Comparison of ENCODE assay signal across 14 mouse cellular contexts in genomic region chr16:94551934-94552333, GRCm38 (mm10). TPM values are rescaled to one million over a fixed set of nuclear protein-coding genes. Genes with fewer than 3 reads are reported as not detected.
DNase-seq lines count a peak whose midpoint lies in the region; ATAC-seq lines count a peak whose summit lies in the region.
"Had no signal": no experiment of that assay in that cellular context is flagged by ENCODE, and none has a peak within 500 bp of the region (broad histone marks: within the 10 kb centered on the region; RNA-seq: fewer than 3 reads in every experiment).

No protein-coding gene starts in this region.

- H3K9me3 ChIP-seq in midbrain, embryonic 14.5 days (ENCODE audit: control insufficient read depth, low read length) = no peaks in the 10 kb centered on the region; the same call in 1 of the 2 replicates
- no peaks in the 10 kb centered on the region for H3K9me3 ChIP-seq in midbrain, embryonic 15.5 days
- H3K9me3 ChIP-seq: midbrain, embryonic 13.5 days had no signal

- intact Hi-C loops in heart, postnatal 14 days (cut with DNase I) = no loop called here
- intact Hi-C loops in heart, postnatal 36 days (cut with DNase I) = no loop called here

- H3K4me3 ChIP-seq in midbrain, embryonic 14.5 days (replicated peaks; ENCODE audit: low read depth, low read length) = no peak overlapping the region
- no peak overlapping the region for H3K4me3 ChIP-seq in midbrain, embryonic 15.5 days
- H3K4me3 ChIP-seq: forebrain, embryonic 10.5 days; midbrain, embryonic 13.5 days had no signal

- H3K4me1 ChIP-seq in midbrain, embryonic 14.5 days (ENCODE audit: control insufficient read depth, insufficient read depth, low read length) = no peaks in the 10 kb centered on the region
- H3K4me1 ChIP-seq in midbrain, embryonic 15.5 days = no peaks in the 10 kb centered on the region
- H3K4me1 ChIP-seq: forebrain, embryonic 10.5 days; midbrain, embryonic 13.5 days had no signal

- H3K9ac ChIP-seq in midbrain, embryonic 14.5 days (replicated peaks; ENCODE audit: low read length) = no peak overlapping the region
- no peak overlapping the region for H3K9ac ChIP-seq in midbrain, embryonic 15.5 days
- H3K9ac ChIP-seq: midbrain, embryonic 13.5 days had no signal

- H3K36me3 ChIP-seq in midbrain, embryonic 14.5 days (ENCODE audit: control insufficient read depth, insufficient read depth, low read length) = no peaks in the 10 kb centered on the region
- H3K36me3 ChIP-seq in midbrain, embryonic 15.5 days (replicated peaks) = no peaks in the 10 kb centered on the region
- H3K36me3 ChIP-seq: forebrain, embryonic 10.5 days; midbrain, embryonic 13.5 days had no signal

- H3K4me2 ChIP-seq in midbrain, embryonic 14.5 days (ENCODE audit: low read length) = no peak overlapping the region
- H3K4me2 ChIP-seq in midbrain, embryonic 15.5 days = no peak overlapping the region
- H3K4me2 ChIP-seq: midbrain, embryonic 13.5 days had no signal

- H3K27me3 ChIP-seq in midbrain, embryonic 14.5 days (ENCODE audit: control insufficient read depth, insufficient read depth, low read length) = no peaks in the 10 kb centered on the region
- H3K27me3 ChIP-seq in midbrain, embryonic 15.5 days (replicated peaks) = no peaks in the 10 kb centered on the region
- H3K27me3 ChIP-seq: midbrain, embryonic 13.5 days had no signal

- H3K27ac ChIP-seq in midbrain, embryonic 14.5 days (replicated peaks; ENCODE audit: low read depth, low read length) = no peak overlapping the region
- no peak overlapping the region for H3K27ac ChIP-seq in midbrain, embryonic 15.5 days
- H3K27ac ChIP-seq: forebrain, embryonic 10.5 days; midbrain, embryonic 13.5 days had no signal

- ATAC-seq in midbrain, embryonic 14.5 days (ENCODE audit: low FRiP score, low TSS enrichment) = no peak
- ATAC-seq in midbrain, embryonic 15.5 days (replicated peaks) = no peak
- ATAC-seq: midbrain, embryonic 13.5 days had no signal

- DNase-seq in adrenal gland, postnatal 10 days = peak; percentile 42
- no peak for DNase-seq in adrenal gland, adult 18-20 months (ENCODE audit: low spot score in 2 of 2)
- peak; percentile 39 to 68 for DNase-seq in heart, postnatal 14 days
- no peak for DNase-seq in heart, postnatal 36 days
- DNase-seq in midbrain, embryonic 14.5 days = peak; percentile 34
- peak; percentile 34 for DNase-seq in retina, embryonic 14.5 days (ENCODE audit: low spot score)
- no peak for DNase-seq in thymus, adult 18-20 months
- DNase-seq: gastrocnemius, postnatal 14 days; lung, adult 18-20 months; lung, postnatal 36 days; right cerebral cortex, postnatal 25 days had no signal

RNA-seq across cellular contexts. Expression of gene Dyrk1a, which starts 17.9 kb away (rescaled TPM):
- 10 to 100 TPM; 59.7 to 62.7 TPM for total RNA-seq in adrenal gland, postnatal 10 days (2021)
- 10 to 100 TPM; 61.3 to 71.5 TPM for total RNA-seq in adrenal gland, adult 18-20 months (2021)
- total RNA-seq in heart, postnatal 14 days (2021) = 10 to 100 TPM; 68.6 to 69.6 TPM
- total RNA-seq in heart, postnatal 36 days (2021) = 10 to 100 TPM; 64.4 to 71.8 TPM
- polyA plus RNA-seq in midbrain, embryonic 14.5 days (2014; fragmentation: Nextera tagmentation; extraction: Ambion mirVana) = 16.8 and 20.8 TPM in 2 replicates
- polyA plus RNA-seq in midbrain, embryonic 15.5 days (2015; fragmentation: Nextera tagmentation; extraction: Ambion mirVana) = 11.1 and 11.7 TPM in 2 replicates

RNA-seq across cellular contexts. Expression of gene Vps26c, which starts 25.3 kb away (rescaled TPM):
- 10 to 100 TPM; 40.8 to 52.8 TPM for total RNA-seq in adrenal gland, postnatal 10 days (2021)
- total RNA-seq in adrenal gland, adult 18-20 months (2021) = 10 to 100 TPM; 54.0 to 54.3 TPM
- 10 to 100 TPM; 26.7 to 27.8 TPM for total RNA-seq in heart, postnatal 14 days (2021)
- total RNA-seq in heart, postnatal 36 days (2021) = 10 to 100 TPM; 24.1 to 28.1 TPM
- 73.7 and 76.3 TPM in 2 replicates for polyA plus RNA-seq in midbrain, embryonic 14.5 days (2014; fragmentation: Nextera tagmentation; extraction: Ambion mirVana)
- 79.8 and 91.8 TPM in 2 replicates for polyA plus RNA-seq in midbrain, embryonic 15.5 days (2015; fragmentation: Nextera tagmentation; extraction: Ambion mirVana)

Comparison
In these comparisons a context has a peak if more than half of its experiments do, and no peak if none do; other contexts are left out.
1. DNase-seq: peak in adrenal gland, postnatal 10 days (single experiment), heart, postnatal 14 days (2 of 2), midbrain, embryonic 14.5 days (single experiment) and retina, embryonic 14.5 days (single experiment); none in adrenal gland, adult 18-20 months (0 of 2), heart, postnatal 36 days (0 of 2) and thymus, adult 18-20 months (0 of 2).